Comparison of ENCODE assay signal across 8 mouse cellular contexts in the genomic region with DNA sequence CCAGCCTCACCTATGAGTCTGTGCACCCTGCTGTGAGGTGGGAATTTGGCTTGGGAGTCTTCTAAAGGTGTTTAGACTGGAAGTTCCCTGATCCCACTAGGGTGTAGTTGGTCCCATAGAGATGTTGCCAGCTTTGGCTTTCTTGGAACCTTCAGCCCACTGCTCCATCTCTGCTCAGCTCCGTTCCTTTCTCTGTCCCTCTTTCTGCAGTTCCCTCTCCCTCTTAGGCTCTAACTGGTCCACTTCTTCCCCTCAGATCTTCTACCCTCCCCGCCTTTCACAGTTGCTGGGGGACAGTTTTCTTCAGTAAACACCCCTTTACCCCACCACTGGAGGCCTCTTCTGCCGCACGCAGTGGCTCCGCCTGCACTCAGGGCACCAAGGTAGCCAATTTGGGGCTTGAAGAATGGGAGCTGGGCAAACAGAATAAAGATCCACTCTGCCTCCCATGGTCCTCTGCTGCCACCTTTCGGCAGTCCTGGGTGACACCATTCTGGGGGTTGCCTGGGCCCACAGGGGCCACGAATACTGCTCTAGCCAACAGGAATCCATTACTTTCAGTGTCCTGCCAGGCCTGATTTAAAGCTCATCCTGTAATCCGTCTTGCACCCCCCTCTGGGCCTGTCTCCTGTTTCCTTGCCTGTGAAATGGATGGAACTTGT.
A peak's percentile ranks its signal among the peaks of the same experiment; 100 is the strongest.
DNase-seq lines count a peak whose midpoint lies in the region; ATAC-seq and TF ChIP-seq lines count a peak whose summit lies in the region.

No protein-coding gene starts in this region.

- DNase-seq in G1E (ENCODE audit: low spot score) = peak; percentile 2
- peak; percentile 76 for DNase-seq in brain, embryonic 14.5 days (ENCODE audit: low read depth)
- peak; percentile 77 for DNase-seq in hindbrain, embryonic 10.5 days (ENCODE audit: low spot score)
- DNase-seq in layer of hippocampus, postnatal 14 days (ENCODE audit: low spot score in 2 of 2) = peak; percentile 54
- peak; percentile 57 to 73 for DNase-seq in lung, postnatal 4 days
- peak; percentile 56 for DNase-seq in right cerebral cortex, postnatal 14 days
- peak; percentile 62 for DNase-seq in urinary bladder, postnatal 25 days (ENCODE audit: low spot score)

- 17% methylated on average over 8 of the region's 8 CpGs for WGBS in forebrain, embryonic 12.5 days
- WGBS in hindbrain, embryonic 10.5 days = 16% methylated on average over 8 of the region's 8 CpGs

- ATAC-seq in G1E (ENCODE audit: extremely low read depth, insufficient number of reproducible peaks, low FRiP score, poor library complexity, severe bottlenecking) = no peak
- peak; percentile 84; the same call in 1 of the 2 replicates for ATAC-seq in forebrain, embryonic 12.5 days (ENCODE audit: low FRiP score)

- H3K4me2 ChIP-seq in forebrain, embryonic 12.5 days = 0 out of 2 replicates have a peak overlapping the region, but pooled peaks have one; percentile 8

- H3K27ac ChIP-seq in forebrain, embryonic 12.5 days = no peak overlapping the region
- H3K27ac ChIP-seq in hindbrain, embryonic 10.5 days = no peak overlapping the region

- no peak for TF ChIP-seq POLR2A in brain, embryonic 14.5 days (IDR thresholded peaks at IDR 0.05; ENCODE audit: borderline replicate concordance, extremely low read depth, insufficient read depth, insufficient read length, poor library complexity, severe bottlenecking)

- H3K36me3 ChIP-seq in G1E (replicated peaks) = no peaks in the 10 kb centered on the region
- no peaks in the 10 kb centered on the region for H3K36me3 ChIP-seq in forebrain, embryonic 12.5 days (replicated peaks)
- H3K36me3 ChIP-seq in hindbrain, embryonic 10.5 days = no peaks in the 10 kb centered on the region

- no peaks in the 10 kb centered on the region for H3K4me1 ChIP-seq in G1E (ENCODE audit: insufficient read depth, low read depth, low read length)
- H3K4me1 ChIP-seq in forebrain, embryonic 12.5 days = no peaks in the 10 kb centered on the region
- H3K4me1 ChIP-seq in hindbrain, embryonic 10.5 days (replicated peaks) = peaks cover 7% of the 10 kb centered on the region; the same call in 1 of the 2 replicates

- TF ChIP-seq CTCF in G1E (IDR thresholded peaks at IDR 0.05; ENCODE audit: low read depth, low read length) = 0 out of 2 replicates have a peak, but pooled peaks have one; percentile 12
- TF ChIP-seq CTCF in brain, embryonic 14.5 days (IDR thresholded peaks at IDR 0.05; ENCODE audit: borderline replicate concordance, extremely low read depth, insufficient read depth, insufficient read length) = peak; percentile 87

- H3K4me3 ChIP-seq in G1E (ENCODE audit: low read depth, low read length) = no peak overlapping the region
- H3K4me3 ChIP-seq in forebrain, embryonic 12.5 days (replicated peaks) = no peak overlapping the region
- H3K4me3 ChIP-seq in hindbrain, embryonic 10.5 days = no peak overlapping the region

- H3K27me3 ChIP-seq in G1E (ENCODE audit: insufficient read depth, low read length) = no peaks in the 10 kb centered on the region
- peaks cover 69% of the 10 kb centered on the region for H3K27me3 ChIP-seq in forebrain, embryonic 12.5 days
- H3K27me3 ChIP-seq in hindbrain, embryonic 10.5 days (ENCODE audit: insufficient read depth, poor library complexity, severe bottlenecking) = peaks cover 95% of the 10 kb centered on the region

- no peak overlapping the region for H3K9ac ChIP-seq in forebrain, embryonic 12.5 days

- no peaks in the 10 kb centered on the region for H3K9me3 ChIP-seq in G1E (replicated peaks)
- H3K9me3 ChIP-seq in forebrain, embryonic 12.5 days = no peaks in the 10 kb centered on the region
- H3K9me3 ChIP-seq in hindbrain, embryonic 10.5 days = no peaks in the 10 kb centered on the region

Comparison
In these comparisons a context has a peak if more than half of its experiments do, and no peak if none do; other contexts are left out.
1. DNase-seq: peak in every context shown above with its lines; median percentile 77 in hindbrain, embryonic 10.5 days; 76 in brain, embryonic 14.5 days; 65 in lung, postnatal 4 days; 62 in urinary bladder, postnatal 25 days; 56 in right cerebral cortex, postnatal 14 days; 54 in layer of hippocampus, postnatal 14 days; 2 in G1E.